Mouse (Mus musculus) cerebellum, postnatal 14 days (tissue): ENCODE data around the gene BC147527.
"Not testable (repeated sequence)": the region's sequence is repeated elsewhere in the genome, so short reads cannot be mapped to it uniquely, and the experiment has no call there.

Experiments used
- DNase-seq, 2 experiments: peaks; one replicate each; pipeline ENCODE4 v3.0.0; 2021; ENCODE audit warnings: mixed read lengths in 2 of 2

Gene BC147527

GRCm38 (mm10) chr13:120299991-120300442 lies at the start of gene BC147527:
Gene BC147527 (plus strand): TSS chr13:120300392.
- no peak for DNase-seq

GRCm38 (mm10) chr13:120251208-120251924 lies 48.8 kb upstream of the BC147527 start:
- not testable (repeated sequence) for DNase-seq

- not testable (repeated sequence) for DNase-seq
Observed at GRCm38 (mm10) chr13:120258817-120259658, 41.2 kb upstream of the BC147527 start.

DNA sequence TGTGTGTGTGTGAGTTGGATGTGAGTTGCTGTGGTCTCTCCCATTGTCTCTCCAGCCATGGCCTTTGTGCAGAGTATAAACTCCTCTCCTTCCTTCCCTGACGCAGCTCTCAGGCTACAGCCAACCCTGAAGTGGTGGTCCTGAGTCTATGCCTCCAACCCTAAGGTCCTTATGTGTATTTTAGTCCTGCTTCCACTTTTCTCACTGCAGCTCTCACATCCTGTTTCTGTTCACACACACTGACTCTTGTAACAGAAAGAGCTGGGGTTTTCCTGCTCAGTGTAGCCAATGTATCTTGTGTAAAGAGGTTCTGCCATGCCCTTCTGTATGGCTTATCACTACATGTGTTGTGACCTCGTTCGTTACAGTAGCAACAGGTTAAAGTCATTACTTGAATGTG lies 40.5 kb upstream of the BC147527 start:
- DNase-seq = not testable (repeated sequence)

- not testable (repeated sequence) for DNase-seq
Observed at GRCm38 (mm10) chr13:120262870-120263269, 37.3 kb upstream of the BC147527 start, which contains the start of gene AF067061. Gene AF067061 (plus strand): TSS chr13:120263114.

DNA sequence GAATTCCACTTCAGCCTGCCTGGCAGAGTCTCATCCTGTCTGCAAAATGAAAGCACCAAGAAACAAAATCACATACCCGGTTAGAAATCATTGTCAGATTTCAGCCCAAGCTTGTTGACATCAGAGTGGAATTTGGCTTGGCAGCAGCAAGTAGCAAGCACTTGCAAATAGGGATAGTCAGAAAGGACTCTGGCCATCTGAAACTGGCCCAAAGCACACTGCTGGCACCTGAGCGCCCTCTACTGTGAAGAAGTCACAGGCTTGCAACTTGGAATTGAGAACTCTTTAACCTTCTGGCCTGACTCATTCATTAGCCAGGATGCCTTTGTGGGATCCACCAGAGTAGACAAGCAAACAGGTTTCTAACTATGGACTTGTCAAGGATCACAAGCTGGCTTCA lies 22.4 kb upstream of the BC147527 start:
- not testable (repeated sequence) for DNase-seq

DNA sequence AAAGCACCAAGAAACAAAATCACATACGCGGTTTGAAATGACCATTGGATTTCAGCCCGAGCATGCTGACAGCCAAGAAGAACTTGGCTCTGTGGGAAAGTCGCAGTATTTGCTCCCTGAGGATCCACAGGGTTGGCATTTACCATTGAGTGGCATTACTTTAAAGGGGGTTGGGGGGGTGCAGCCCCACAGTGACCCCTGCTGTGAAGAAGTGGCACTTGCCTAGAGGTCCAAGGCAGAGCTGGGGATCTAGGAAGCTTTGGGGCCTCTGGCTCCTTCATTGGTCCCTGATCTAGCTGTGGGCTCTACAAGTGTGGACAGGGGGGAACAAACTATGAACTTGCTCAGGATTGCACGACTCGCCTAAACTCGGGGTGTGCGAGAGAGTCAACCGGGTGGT lies 21.4 kb upstream of the BC147527 start:
- DNase-seq = no peak

DNA sequence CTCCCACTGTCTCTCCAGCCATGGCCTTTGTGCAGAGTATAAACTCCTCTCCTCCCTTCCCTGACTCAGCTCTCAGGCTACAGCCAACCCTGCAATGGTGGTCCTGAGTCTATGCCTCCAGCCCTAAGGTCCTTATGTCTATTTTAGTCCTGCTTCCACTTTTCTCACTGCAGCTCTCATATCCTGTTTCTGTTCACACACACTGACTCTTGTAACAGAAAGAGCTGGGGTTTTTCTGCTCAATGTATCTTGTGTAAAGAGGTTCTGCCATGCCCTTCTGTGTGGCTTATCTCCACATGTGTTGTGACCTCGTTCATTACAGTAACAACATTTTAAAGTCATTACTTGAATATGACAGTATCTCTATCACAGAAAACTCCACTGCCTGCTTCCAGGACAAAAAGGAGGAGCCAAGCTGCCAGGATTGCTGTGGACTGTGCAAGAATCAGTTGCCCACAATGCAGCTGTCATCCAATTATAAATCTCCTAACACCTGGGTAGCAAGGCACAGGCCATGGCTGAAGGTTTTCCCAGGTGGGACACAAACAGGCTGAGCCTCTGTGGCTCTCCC lies 783 bp upstream of the BC147527 start:
- DNase-seq = no peak

DNA sequence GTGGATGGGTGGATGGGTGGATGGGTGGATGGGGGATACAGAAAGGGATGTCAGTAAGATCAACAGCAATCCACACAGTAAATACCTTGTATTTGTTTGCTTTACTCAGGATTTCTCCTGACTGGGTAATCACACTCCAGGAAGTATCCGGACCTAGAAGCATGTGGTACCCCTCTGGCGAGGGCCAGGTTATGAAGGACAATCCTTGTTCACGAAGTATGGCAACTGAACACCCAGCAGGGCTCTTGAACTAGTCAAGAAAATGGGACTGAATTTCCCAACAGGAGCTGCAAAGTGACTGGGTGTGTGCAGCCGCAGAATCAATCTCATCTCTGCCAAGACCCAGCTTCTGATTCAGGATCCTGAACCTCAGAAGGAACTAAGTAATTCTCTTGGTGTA lies 661 bp downstream of the BC147527 start:
- no peak for DNase-seq

DNA sequence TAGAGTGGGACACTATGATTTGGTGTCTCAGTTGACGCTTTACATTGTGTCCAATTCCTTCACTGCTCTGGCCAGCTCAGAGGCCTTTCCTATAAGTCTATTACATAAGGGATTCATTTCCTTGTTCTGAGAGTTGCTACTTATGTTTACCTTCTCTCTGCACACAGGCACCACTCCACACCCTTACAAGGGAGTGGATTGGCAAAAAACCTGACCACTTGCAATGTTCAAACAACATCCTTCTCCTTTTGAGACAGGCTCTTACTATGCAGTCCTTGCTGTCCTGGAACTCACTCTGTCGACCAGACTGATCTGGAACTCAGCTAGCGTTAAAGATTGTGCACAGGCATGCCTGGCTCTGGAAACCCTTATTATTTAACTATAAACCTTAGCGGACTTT lies 10.6 kb downstream of the BC147527 start:
- no peak for DNase-seq

- no peak for DNase-seq
Observed at GRCm38 (mm10) chr13:120313584-120313983, 13.4 kb downstream of the BC147527 start.

GRCm38 (mm10) chr13:120316578-120316977 lies 16.4 kb downstream of the BC147527 start, which contains the start of gene Tcstv3:
Gene Tcstv3 (plus strand): TSS chr13:120316878.
- not testable (repeated sequence) for DNase-seq

DNA sequence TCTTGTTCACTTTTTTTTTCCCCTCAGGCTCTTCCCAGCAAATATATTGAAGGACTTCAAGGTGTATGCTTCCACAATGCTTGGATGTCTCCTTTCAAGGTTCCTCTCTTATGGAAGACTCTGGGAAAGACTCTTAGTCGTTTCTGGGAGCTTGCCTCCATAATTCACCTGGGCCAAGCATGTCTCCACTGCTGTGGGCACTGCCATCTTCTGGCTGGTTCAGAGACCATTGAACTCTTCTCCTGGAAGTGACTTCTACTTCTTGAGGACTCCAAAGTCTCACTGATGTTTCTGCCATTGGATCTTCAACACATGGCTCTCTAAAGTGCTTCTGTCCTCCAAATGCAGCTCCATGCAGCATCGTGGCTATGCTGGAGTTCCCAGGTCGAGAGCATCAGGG lies 20.0 kb downstream of the BC147527 start:
- no peak for DNase-seq

DNA sequence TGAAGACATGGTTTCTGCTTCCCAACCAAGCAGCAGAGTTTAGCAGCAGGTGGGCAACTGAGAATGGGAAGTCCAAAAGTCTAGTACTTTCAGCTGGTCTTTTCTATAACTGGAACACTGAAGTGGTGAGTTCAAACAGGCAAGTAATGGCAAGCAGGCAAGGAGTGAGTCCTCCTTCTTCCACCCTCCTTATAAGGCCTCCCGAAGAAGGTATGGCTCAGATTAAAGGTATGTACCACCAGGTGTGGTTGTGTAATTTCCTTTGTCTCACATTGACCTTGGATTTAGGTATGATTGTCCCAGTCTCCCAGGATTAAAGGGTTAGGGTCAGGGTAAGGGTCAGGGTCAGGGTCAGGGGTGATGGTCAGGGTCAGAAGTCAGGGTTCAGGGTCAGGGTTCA lies 20.5 kb downstream of the BC147527 start:
- no peak for DNase-seq
